Mouse (Mus musculus): ENCODE data around the gene Adcy9. TPM values are rescaled to one million over a fixed set of nuclear protein-coding genes. Genes with fewer than 3 reads are reported as not detected.

Adcy9 gene
- polyA plus RNA-seq, 2 experiments = 0.65 to 0.81 TPM

DNA sequence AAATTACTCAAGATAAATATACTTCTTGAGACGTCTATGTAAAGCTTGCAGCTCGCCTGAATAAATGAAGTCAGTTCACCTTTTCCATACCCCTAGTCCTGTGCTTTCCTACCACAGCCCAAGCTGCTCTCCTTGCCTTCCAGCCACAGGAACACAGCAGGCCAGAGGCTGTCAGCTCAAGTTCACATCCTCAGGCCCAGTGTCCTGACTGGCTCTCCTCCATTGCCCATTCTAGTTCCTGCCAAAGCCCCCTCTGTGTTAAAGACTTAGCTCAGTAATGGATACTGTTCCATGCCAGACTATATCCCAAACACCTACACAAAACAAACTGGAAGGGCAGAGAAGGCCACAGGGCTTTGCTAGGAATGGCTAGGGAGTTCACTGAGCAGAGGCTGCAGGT lies 12.8 kb downstream of the Adcy9 start:
- DNase-seq (ENCODE audit: low read depth in 3 of 3, low spot score in 3 of 3) (no peak), ATAC-seq (ENCODE audit: insufficient read depth) (no peak)
- H3K27ac ChIP-seq = no peak overlapping the region
- no peak overlapping the region for H3K9ac ChIP-seq (replicated peaks)
- no peaks in the 10 kb centered on the region for H3K36me3 ChIP-seq (replicated peaks; ENCODE audit: control insufficient read depth, insufficient read depth, low read depth)
- no peak overlapping the region for H3K4me3 ChIP-seq (ENCODE audit: insufficient read depth in 1 of 2, low read depth in 2 of 2, low read length in 2 of 2)
- WGBS (ENCODE audit: insufficient replicate concordance) = 52% methylated on average over 2 of the region's 2 CpGs
- no peaks in the 10 kb centered on the region for H3K27me3 ChIP-seq (ENCODE audit: control insufficient read depth, insufficient read depth, low read length)
- no peak overlapping the region for H3K4me2 ChIP-seq (ENCODE audit: low read depth)
- no peaks in the 10 kb centered on the region for H3K9me3 ChIP-seq (ENCODE audit: control insufficient read depth, low read length)
- TF ChIP-seq CTCF (IDR thresholded peaks at IDR 0.05; ENCODE audit: low read depth) (no peak), EP300 (IDR thresholded peaks at IDR 0.05; ENCODE audit: low read depth) (no peak)
- H3K4me1 ChIP-seq (replicated peaks; ENCODE audit: control insufficient read depth in 2 of 2, insufficient read depth in 2 of 2, low read length in 1 of 2) = peaks cover 9 to 22% of the 10 kb centered on the region in 2 experiments

DNA sequence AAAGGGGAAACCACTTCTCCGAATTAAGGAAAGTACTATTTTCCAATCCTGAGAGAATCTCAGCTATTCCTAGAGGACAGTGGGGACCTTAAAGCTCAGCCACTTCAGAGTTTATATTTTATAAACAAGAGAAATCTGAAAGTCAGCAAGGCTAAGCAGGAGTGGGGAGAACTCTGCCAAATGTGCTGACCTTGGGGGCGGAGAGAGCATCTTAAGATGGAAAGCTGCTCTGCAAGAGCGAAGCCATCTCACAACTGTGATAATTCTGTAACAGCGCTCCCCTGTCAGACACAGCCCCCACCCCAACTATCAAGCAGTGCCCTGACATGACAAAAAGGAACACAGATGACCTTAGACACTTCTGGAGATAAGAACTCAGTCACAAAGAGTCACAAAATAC lies 13.6 kb downstream of the Adcy9 start:
- no peaks in the 10 kb centered on the region for H3K36me3 ChIP-seq (replicated peaks; ENCODE audit: control insufficient read depth, insufficient read depth, low read depth)
- no peak overlapping the region for H3K9ac ChIP-seq (replicated peaks)
- H3K4me1 ChIP-seq (replicated peaks; ENCODE audit: control insufficient read depth in 2 of 2, insufficient read depth in 2 of 2, low read length in 1 of 2) = peaks cover 9 to 22% of the 10 kb centered on the region in 2 experiments
- no peaks in the 10 kb centered on the region for H3K9me3 ChIP-seq (ENCODE audit: control insufficient read depth, low read length)
- H3K27me3 ChIP-seq (ENCODE audit: control insufficient read depth, insufficient read depth, low read length) = no peaks in the 10 kb centered on the region
- H3K4me3 ChIP-seq (ENCODE audit: insufficient read depth in 1 of 2, low read depth in 2 of 2, low read length in 2 of 2) = no peak overlapping the region
- 52% methylated on average over 4 of the region's 4 CpGs for WGBS (ENCODE audit: insufficient replicate concordance)
- H3K4me2 ChIP-seq (ENCODE audit: low read depth) = no peak overlapping the region
- DNase-seq (ENCODE audit: low read depth in 3 of 3, low spot score in 3 of 3) (no peak), ATAC-seq (ENCODE audit: insufficient read depth) (no peak)
- no peak overlapping the region for H3K27ac ChIP-seq
- TF ChIP-seq CTCF (IDR thresholded peaks at IDR 0.05; ENCODE audit: low read depth) = no peak
- no peak for TF ChIP-seq EP300 (IDR thresholded peaks at IDR 0.05; ENCODE audit: low read depth)

DNA sequence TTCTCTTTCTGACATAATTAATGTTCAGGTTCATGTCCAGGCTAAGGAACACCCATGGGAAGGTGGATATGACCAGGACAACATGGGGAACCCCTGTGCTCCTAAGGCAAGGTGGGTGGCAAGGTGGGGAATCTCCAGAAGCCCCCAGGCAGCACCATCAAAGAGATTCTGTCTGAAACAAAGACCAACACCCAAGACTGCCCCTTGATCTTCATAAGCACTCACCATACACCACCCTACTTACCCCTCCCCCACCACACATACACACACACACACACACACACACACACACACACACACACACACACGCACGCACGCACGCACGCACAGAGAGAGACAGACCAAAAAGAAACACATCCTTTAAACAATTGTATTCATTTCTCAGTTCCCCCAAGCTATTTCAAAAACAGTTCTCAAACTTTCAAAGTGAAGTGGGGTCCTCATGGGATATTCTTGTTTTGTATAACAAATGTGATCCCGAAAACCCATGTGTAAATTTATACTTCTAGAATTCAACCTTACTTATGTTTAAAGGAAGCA lies 14.2 kb downstream of the Adcy9 start:
- H3K27me3 ChIP-seq (ENCODE audit: control insufficient read depth, insufficient read depth, low read length) = no peaks in the 10 kb centered on the region
- no peak overlapping the region for H3K4me3 ChIP-seq (ENCODE audit: insufficient read depth in 1 of 2, low read depth in 2 of 2, low read length in 2 of 2)
- no peaks in the 10 kb centered on the region for H3K9me3 ChIP-seq (ENCODE audit: control insufficient read depth, low read length)
- ATAC-seq (ENCODE audit: insufficient read depth) (no peak), DNase-seq (ENCODE audit: low read depth in 3 of 3, low spot score in 3 of 3) (no peak)
- H3K27ac ChIP-seq = no peak overlapping the region
- H3K4me2 ChIP-seq (ENCODE audit: low read depth) = no peak overlapping the region
- H3K9ac ChIP-seq (replicated peaks) = no peak overlapping the region
- WGBS (ENCODE audit: insufficient replicate concordance) = 83% methylated on average over 6 of the region's 6 CpGs
- H3K36me3 ChIP-seq (replicated peaks; ENCODE audit: control insufficient read depth, insufficient read depth, low read depth) = no peaks in the 10 kb centered on the region
- H3K4me1 ChIP-seq (replicated peaks; ENCODE audit: control insufficient read depth in 2 of 2, insufficient read depth in 2 of 2, low read length in 1 of 2) = peaks cover 9 to 22% of the 10 kb centered on the region in 2 experiments
- no peak for TF ChIP-seq CTCF (IDR thresholded peaks at IDR 0.05; ENCODE audit: low read depth)
- no peak for TF ChIP-seq EP300 (IDR thresholded peaks at IDR 0.05; ENCODE audit: low read depth)

DNA sequence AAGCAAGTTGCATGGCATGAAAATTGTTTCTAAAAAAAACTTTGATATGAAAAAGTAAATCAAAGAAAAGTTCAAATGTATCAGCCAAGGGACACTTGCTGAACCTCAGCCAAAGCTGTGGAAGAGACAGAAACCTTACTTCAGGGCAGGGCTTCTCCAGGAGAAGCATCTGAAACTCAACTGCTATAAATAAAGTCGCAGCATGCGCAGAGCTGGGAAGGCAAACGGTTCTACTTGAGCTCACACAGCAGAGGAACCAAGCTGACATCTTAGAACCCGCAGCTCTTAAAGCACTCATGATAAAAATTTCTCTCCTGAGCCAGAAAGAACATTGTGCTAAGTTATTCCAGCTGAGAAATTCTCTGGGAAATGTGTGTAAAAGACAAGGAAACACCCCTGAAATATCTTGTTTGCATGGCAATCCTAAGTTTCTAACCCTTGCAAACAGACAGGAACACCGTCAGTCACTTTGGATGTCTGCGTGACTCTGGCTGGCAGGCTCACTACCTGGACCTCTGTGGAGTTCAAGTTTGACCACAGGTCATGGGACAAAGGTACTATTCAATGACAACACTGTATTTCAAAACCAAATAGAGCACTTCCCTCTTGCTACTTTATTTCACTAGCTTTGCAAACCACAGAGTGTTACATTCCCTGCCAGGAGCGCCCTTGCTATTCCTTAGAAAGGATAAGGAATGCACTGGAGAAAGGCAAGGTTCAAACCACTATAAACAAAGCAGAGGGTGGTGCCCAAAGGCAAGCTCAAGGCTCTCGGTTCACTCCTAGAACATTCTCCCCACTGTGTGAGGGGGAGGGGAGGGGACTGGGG lies 15.2 kb downstream of the Adcy9 start:
- DNase-seq (ENCODE audit: low read depth in 3 of 3, low spot score in 3 of 3) = no peak
- Histone ChIP-seq H3K27me3 (ENCODE audit: control insufficient read depth, insufficient read depth, low read length) (no peaks in the 10 kb centered on the region), H3K27ac (no peak overlapping the region), H3K4me2 (ENCODE audit: low read depth) (peak overlapping the region; percentile 4; the same call in 1 of the 2 replicates), H3K9me3 (ENCODE audit: control insufficient read depth, low read length) (no peaks in the 10 kb centered on the region), H3K9ac (replicated peaks) (no peak overlapping the region), H3K4me1 (replicated peaks; ENCODE audit: control insufficient read depth in 2 of 2, insufficient read depth in 2 of 2, low read length in 1 of 2) (peaks cover 9 to 22% of the 10 kb centered on the region in 2 experiments), H3K4me3 (ENCODE audit: insufficient read depth in 1 of 2, low read depth in 2 of 2, low read length in 2 of 2) (no peak overlapping the region), H3K36me3 (replicated peaks; ENCODE audit: control insufficient read depth, insufficient read depth, low read depth) (no peaks in the 10 kb centered on the region)
- TF ChIP-seq CTCF (IDR thresholded peaks at IDR 0.05; ENCODE audit: low read depth) (no peak), EP300 (IDR thresholded peaks at IDR 0.05; ENCODE audit: low read depth) (no peak)
- 50% methylated on average over 8 of the region's 8 CpGs for WGBS (ENCODE audit: insufficient replicate concordance)
- peak; percentile 37; the same call in 1 of the 2 replicates for ATAC-seq (ENCODE audit: insufficient read depth)

DNA sequence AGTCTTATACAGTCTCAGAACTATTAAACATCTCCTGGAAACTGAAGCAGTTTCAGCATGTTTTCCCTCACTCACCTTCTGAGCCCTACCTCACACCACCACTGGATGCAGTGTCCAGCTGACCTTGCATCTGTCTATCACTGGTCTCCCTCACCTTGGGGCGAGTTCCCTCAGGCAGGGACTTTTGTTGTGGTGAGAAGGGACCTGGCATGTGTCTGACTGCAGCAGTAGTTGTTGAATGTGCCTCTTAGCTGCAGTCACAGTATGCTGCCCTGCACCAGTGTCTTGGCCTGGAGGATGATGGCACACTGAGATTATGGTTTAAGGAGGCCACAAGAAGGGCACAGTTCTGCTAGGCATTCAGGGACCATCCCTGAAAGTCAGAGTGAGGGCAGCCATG lies 19.2 kb downstream of the Adcy9 start:
- ATAC-seq (ENCODE audit: insufficient read depth) = no peak
- H3K36me3 ChIP-seq (replicated peaks; ENCODE audit: control insufficient read depth, insufficient read depth, low read depth) = no peaks in the 10 kb centered on the region
- H3K9ac ChIP-seq (replicated peaks) = no peak overlapping the region
- no peak overlapping the region for H3K4me2 ChIP-seq (ENCODE audit: low read depth)
- H3K27ac ChIP-seq = no peak overlapping the region
- WGBS (ENCODE audit: insufficient replicate concordance) = 45% methylated on average over 1 of the region's 1 CpGs
- H3K4me3 ChIP-seq (ENCODE audit: insufficient read depth in 1 of 2, low read depth in 2 of 2, low read length in 2 of 2) = no peak overlapping the region
- TF ChIP-seq EP300 (IDR thresholded peaks at IDR 0.05; ENCODE audit: low read depth) (no peak), CTCF (IDR thresholded peaks at IDR 0.05; ENCODE audit: low read depth) (no peak)
- DNase-seq (ENCODE audit: low read depth in 3 of 3, low spot score in 3 of 3) = no peak
- H3K27me3 ChIP-seq (ENCODE audit: control insufficient read depth, insufficient read depth, low read length) = no peaks in the 10 kb centered on the region
- H3K9me3 ChIP-seq (ENCODE audit: control insufficient read depth, low read length) = no peaks in the 10 kb centered on the region
- peaks cover 0 to 15% of the 10 kb centered on the region in 2 experiments; a peak in 2 of 4 replicates for H3K4me1 ChIP-seq (replicated peaks; ENCODE audit: control insufficient read depth in 2 of 2, insufficient read depth in 2 of 2, low read length in 1 of 2)
